Mouse (Mus musculus) spleen, adult 2 months (tissue): ENCODE results near the gene Efcab11. TPM values are rescaled to one million over a fixed set of nuclear protein-coding genes. Genes with fewer than 3 reads are reported as not detected.
A peak's percentile ranks its signal among the peaks of the same experiment; 100 is the strongest.

Experiments
- DNase-seq, 2 experiments: peaks; one replicate each; pipeline versions ENCODE4 v3.0.0 to v3.0.0-alpha.2; 2012 to 2021; ENCODE audit warnings: low spot score in 2 of 2, low read depth in 1 of 2
- H3K27ac ChIP-seq: fragments of 200-500 bp; 2 replicates; pipeline ENCODE4 v1.5.1; 2012; ENCODE audit warnings: low read length, inconsistent platforms; ENCODE audit not compliant: insufficient read depth
- H3K27me3 ChIP-seq: fragments of 200-500 bp; 2 replicates; pipeline ENCODE4 v1.6.1; 2012; ENCODE audit warnings: mild to moderate bottlenecking, moderate library complexity, low read length, inconsistent platforms; ENCODE audit not compliant: control insufficient read depth, insufficient read depth
- H3K36me3 ChIP-seq: fragments of 200-500 bp; 2 replicates; pipeline ENCODE4 v1.6.1; 2012; ENCODE audit warnings: mild to moderate bottlenecking, low read length, inconsistent platforms; ENCODE audit not compliant: control insufficient read depth, insufficient read depth
- H3K4me1 ChIP-seq: fragments of 200-500 bp; 2 replicates; pipeline ENCODE4 v1.6.1; 2011; ENCODE audit warnings: inconsistent platforms; ENCODE audit not compliant: control insufficient read depth, insufficient read depth, insufficient read length
- H3K4me3 ChIP-seq: fragments of 200-500 bp; 2 replicates; pipeline ENCODE4 v1.5.1; 2011; ENCODE audit warnings: mild to moderate bottlenecking, inconsistent platforms; ENCODE audit not compliant: insufficient read depth, insufficient read length; ENCODE audit errors: extremely low read depth
- CTCF ChIP-seq: fragments of 200-500 bp; IDR thresholded peaks from 2 replicates; pipeline ENCODE4 v1.5.1; 2011; ENCODE audit warnings: mild to moderate bottlenecking, inconsistent platforms; ENCODE audit not compliant: insufficient read depth, insufficient read length, insufficient replicate concordance; ENCODE audit errors: extremely low read depth
- POLR2A ChIP-seq: fragments of 200-500 bp; IDR thresholded peaks from 2 replicates; pipeline ENCODE4 v1.6.1; 2011; ENCODE audit warnings: low read depth, low read length, inconsistent platforms
- WGBS: fragments of 180-500 bp; shearing (Covaris S2); methylation state at CpG from one replicate; pipeline ENCODE4 v1.1.7; 2018; 5-methylcytosine and 5-hydroxymethylcytosine counted together
- polyA plus RNA-seq: library from polyadenylated mRNA; depleted of rRNA; stranded (reverse); fragments of >200 nt; gene quantifications from 2 replicates; pipeline ENCODE4 v1.2.3, GENCODE M21; 2012; rRNA removed

Efcab11 gene
- 0.18 and 0.34 TPM in 2 replicates for polyA plus RNA-seq

DNA sequence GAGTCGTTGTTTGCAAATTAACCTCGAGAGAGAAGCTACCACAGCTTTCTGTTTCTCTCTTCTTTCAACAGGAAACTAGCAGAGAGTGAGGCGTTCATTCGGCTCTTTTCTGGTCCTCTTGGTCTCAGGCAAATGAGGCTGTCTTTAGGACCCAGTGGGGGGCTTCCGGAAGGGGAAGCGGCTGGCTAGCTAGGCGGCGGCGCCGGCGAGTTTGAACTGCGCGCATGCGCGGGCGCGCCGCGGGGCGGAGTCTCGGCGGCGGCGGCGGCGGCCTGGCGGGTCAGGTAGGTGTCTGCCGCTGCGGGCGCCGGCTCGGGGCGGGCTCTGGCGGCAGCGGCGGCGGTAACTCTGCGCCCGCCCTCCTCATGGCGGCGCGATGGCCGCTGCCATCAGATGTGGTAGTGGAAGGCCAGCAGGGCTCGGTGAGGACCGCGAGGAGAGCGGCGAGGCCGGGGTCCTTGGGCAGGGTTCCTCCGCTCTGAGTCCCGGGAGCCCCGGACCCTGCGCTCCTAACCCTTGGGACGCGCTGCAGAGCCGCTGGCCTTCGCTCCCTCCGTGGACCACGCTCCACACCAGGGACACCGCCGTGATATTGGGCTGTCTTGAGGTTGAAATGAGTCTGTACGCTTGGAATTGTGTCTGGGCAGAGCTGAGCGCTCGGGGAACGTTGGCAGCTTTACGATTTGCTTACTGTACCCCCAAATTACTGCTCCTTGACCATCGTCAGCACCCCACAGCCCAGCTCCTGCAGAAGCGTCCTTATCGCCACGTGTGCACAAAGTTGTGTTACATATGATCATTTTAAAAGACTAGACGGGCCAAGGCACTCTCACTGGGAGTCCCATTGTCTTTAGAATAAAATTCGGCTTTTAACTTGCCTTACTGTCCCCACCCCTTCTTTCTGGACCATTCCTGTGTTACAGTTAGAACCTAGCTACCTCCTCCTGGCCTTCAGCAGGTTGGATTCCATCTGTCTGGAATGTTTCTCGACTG, at the start of gene Efcab11, which contains the start of gene Tdp1:
Gene Efcab11, minus strand, starts transcription at position 171 of the 993 bp plus-strand sequence.
Gene Tdp1, plus strand, starts transcription at position 249 of the 993 bp plus-strand sequence.
- DNase-seq, result peak; percentile 87 to 93
- no peaks in the 10 kb centered on the region for H3K27me3 ChIP-seq
- WGBS, result under 1% methylated on average over 73 of the region's 73 CpGs
- H3K4me1 ChIP-seq, result peaks cover 9% of the 10 kb centered on the region; the same call in 1 of the 2 replicates
- peak within 1 kb of the TSS; percentile 81 for H3K4me3 ChIP-seq
- peak within 1 kb of the TSS; percentile 81 for H3K27ac ChIP-seq
- TF ChIP-seq POLR2A (peak; percentile 69), CTCF (no peak)
- H3K36me3 ChIP-seq, result no peaks in the 10 kb centered on the region

DNA sequence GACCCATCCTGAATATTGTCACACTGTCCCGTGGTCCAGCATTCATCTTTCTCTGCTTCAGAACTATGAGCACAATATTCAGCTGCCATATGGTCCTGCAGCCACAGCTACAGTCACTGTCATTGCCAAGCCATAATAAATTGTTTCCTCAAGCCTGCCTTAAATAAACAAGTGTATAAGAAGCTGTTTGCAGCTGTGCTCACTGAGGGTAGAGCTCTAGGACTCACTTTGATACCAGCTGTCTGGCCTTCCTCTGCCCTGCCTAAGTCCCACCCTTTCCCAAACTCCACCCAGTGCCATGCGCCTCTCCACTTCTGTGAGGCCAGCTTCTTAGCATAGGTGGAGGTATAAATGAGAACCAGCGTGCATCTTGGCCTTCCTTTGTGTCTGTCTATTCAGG, 49.4 kb upstream of the Efcab11 start:
- Histone ChIP-seq H3K4me1 (no peaks in the 10 kb centered on the region), H3K27me3 (no peaks in the 10 kb centered on the region), H3K4me3 (no peak overlapping the region), H3K27ac (no peak overlapping the region), H3K36me3 (0 out of 2 replicates have a peak, but pooled peaks cover 2% of the 10 kb centered on the region)
- TF ChIP-seq POLR2A (no peak), CTCF (no peak)
- WGBS, result 98% methylated on average over 3 of the region's 3 CpGs
- DNase-seq, result no peak

GRCm38 (mm10) chr12:99932245-99932644, 48.0 kb upstream of the Efcab11 start:
- no peak overlapping the region for H3K27ac ChIP-seq
- no peak overlapping the region for H3K4me3 ChIP-seq
- TF ChIP-seq POLR2A (no peak), CTCF (no peak)
- H3K27me3 ChIP-seq, result no peaks in the 10 kb centered on the region
- 0 out of 2 replicates have a peak, but pooled peaks cover 2% of the 10 kb centered on the region for H3K36me3 ChIP-seq
- 95% methylated on average over 4 of the region's 4 CpGs for WGBS
- no peaks in the 10 kb centered on the region for H3K4me1 ChIP-seq
- no peak for DNase-seq

DNA sequence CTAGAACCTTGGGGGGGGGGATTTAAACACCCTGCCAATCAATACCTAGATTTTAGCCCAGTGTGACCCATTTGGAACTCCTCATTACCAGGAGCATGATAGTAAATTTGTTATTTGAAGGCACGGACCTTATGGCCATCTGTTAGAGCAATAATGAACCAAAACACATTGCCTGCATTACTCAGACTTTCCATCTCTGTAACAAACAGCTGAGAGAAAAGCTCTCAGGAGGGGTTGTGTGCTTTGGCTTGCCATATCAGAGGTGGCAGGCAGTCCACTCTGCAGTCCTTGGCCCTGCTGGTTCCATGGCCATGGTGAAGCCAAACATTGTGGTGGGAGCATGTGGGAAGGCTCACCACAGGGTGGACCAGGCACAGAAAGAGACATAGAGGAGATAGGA, 44.9 kb upstream of the Efcab11 start:
- H3K27me3 ChIP-seq, result no peaks in the 10 kb centered on the region
- TF ChIP-seq POLR2A (no peak), CTCF (no peak)
- no peak overlapping the region for H3K27ac ChIP-seq
- no peak overlapping the region for H3K4me3 ChIP-seq
- WGBS, result 84% methylated on average over 1 of the region's 1 CpGs
- DNase-seq, result no peak
- 0 out of 2 replicates have a peak, but pooled peaks cover 2% of the 10 kb centered on the region for H3K36me3 ChIP-seq
- no peaks in the 10 kb centered on the region for H3K4me1 ChIP-seq

DNA sequence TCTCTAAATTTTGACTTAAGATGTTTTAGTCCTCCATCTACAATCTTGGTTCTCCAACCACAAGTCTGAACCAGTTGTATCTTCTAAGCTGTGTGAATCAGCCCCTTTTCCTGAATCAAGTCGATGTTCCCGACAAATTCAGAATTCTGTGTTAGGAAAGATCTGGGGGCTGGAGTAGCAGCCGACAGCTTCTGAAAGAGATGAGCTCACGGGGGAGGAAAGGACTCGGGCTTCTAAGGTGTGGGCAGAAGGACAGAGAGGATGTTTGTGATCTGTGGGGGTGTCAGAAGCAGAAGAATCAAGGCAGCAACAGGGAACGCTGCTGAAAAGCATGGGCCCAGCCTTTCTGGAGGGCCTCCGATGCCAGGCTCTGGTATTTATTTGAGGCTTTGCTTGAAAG, 44.1 kb upstream of the Efcab11 start:
- H3K27me3 ChIP-seq, result no peaks in the 10 kb centered on the region
- DNase-seq, result no peak
- no peaks in the 10 kb centered on the region for H3K4me1 ChIP-seq
- no peak overlapping the region for H3K4me3 ChIP-seq
- H3K27ac ChIP-seq, result no peak overlapping the region
- 92% methylated on average over 7 of the region's 7 CpGs for WGBS
- H3K36me3 ChIP-seq, result 0 out of 2 replicates have a peak, but pooled peaks cover 2% of the 10 kb centered on the region
- no peak for TF ChIP-seq CTCF

DNA sequence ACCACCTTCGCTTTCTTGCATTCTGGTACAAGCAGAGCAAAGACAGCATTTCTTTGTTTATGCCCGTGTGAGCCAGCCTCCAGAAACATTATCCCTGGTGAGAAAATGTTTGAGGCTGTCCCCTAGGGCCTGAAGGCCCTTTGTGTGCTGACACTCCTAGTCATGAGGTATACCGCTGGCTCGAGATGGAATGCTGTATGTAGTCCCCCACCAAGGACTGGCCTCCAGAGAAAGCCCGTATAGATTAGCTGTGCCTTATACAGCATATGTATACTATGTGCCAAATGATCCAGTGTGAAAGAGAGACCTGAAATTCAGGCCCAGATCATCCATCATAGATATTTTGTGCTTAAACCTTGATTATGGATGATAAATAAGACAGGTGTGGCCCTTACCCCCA, 39.5 kb upstream of the Efcab11 start:
- Histone ChIP-seq H3K4me1 (no peaks in the 10 kb centered on the region), H3K27me3 (no peaks in the 10 kb centered on the region), H3K36me3 (0 out of 2 replicates have a peak, but pooled peaks cover 4% of the 10 kb centered on the region), H3K27ac (no peak overlapping the region), H3K4me3 (no peak overlapping the region)
- 93% methylated on average over 5 of the region's 5 CpGs for WGBS
- no peak for DNase-seq
- TF ChIP-seq CTCF, result no peak
- TF ChIP-seq POLR2A, result no peak

GRCm38 (mm10) chr12:99923131-99923606, 38.9 kb upstream of the Efcab11 start:
- TF ChIP-seq POLR2A (no peak), CTCF (no peak)
- WGBS, result 87% methylated on average over 5 of the region's 5 CpGs
- Histone ChIP-seq H3K4me3 (no peak overlapping the region), H3K4me1 (no peaks in the 10 kb centered on the region), H3K27ac (no peak overlapping the region), H3K36me3 (0 out of 2 replicates have a peak, but pooled peaks cover 4% of the 10 kb centered on the region), H3K27me3 (no peaks in the 10 kb centered on the region)
- no peak for DNase-seq
